Mouse (Mus musculus) kidney, embryonic 14.5 days (tissue): ENCODE results near the gene Josd1. TPM values are rescaled to one million over a fixed set of nuclear protein-coding genes. Genes with fewer than 3 reads are reported as not detected.

Source experiments
- ATAC-seq: fragments of 200-750 bp; cut with Nextera tagmentation; 2 replicates; pipeline ENCODE4 v1.8.0; 2017; ENCODE audit warnings: moderate number of reproducible peaks, mild to moderate bottlenecking, moderate TSS enrichment, moderate library complexity; ENCODE audit not compliant: low FRiP score, low TSS enrichment
- H3K27ac ChIP-seq: fragments of 300-500 bp; sonication (generic); 2 replicates; pipeline ENCODE4 v1.5.1; 2014; ENCODE audit warnings: low read depth, mild to moderate bottlenecking, low read length, moderate library complexity, mixed read lengths
- H3K27me3 ChIP-seq: fragments of 300-500 bp; sonication (generic); 2 replicates; pipeline ENCODE4 v1.6.1; 2014; ENCODE audit warnings: mild to moderate bottlenecking, low read length; ENCODE audit not compliant: control insufficient read depth, insufficient read depth
- H3K36me3 ChIP-seq: fragments of 300-500 bp; sonication (generic); 2 replicates; pipeline ENCODE4 v1.6.1; 2014; ENCODE audit warnings: low read length, mixed read lengths; ENCODE audit not compliant: control insufficient read depth, insufficient read depth
- H3K4me1 ChIP-seq: fragments of 300-500 bp; sonication (generic); 2 replicates; pipeline ENCODE4 v1.6.1; 2014; ENCODE audit warnings: low read length, mixed read lengths; ENCODE audit not compliant: control insufficient read depth, insufficient read depth
- H3K4me2 ChIP-seq: fragments of 300-500 bp; sonication (generic); replicated peaks from 2 replicates; pipeline ENCODE4 v1.6.1; 2014; ENCODE audit warnings: low read depth, mild to moderate bottlenecking, low read length
- H3K4me3 ChIP-seq: fragments of 300-500 bp; sonication (generic); 2 replicates; pipeline ENCODE4 v1.5.1; 2014; ENCODE audit warnings: mild to moderate bottlenecking, low read length
- H3K9ac ChIP-seq: fragments of 300-500 bp; sonication (generic); 2 replicates; pipeline ENCODE4 v1.6.1; 2014; ENCODE audit warnings: low read depth, mild to moderate bottlenecking, low read length, moderate library complexity
- H3K9me3 ChIP-seq: fragments of 300-500 bp; sonication (generic); 2 replicates; pipeline ENCODE4 v1.6.1; 2016; ENCODE audit warnings: low read length; ENCODE audit not compliant: control insufficient read depth
- WGBS: fragments of 180-500 bp; shearing (Covaris S2); extraction: QIAGEN DNeasy Blood & Tissue Kit; methylation state at CpG from one replicate; pipeline ENCODE4 v1.1.7; 2014; 5-methylcytosine and 5-hydroxymethylcytosine counted together
- polyA plus RNA-seq: library from polyadenylated mRNA; unstranded; fragments of >200 nt; fragmentation: Nextera tagmentation; extraction: Ambion mirVana; gene quantifications from 2 replicates; pipeline ENCODE4 v1.2.1, GENCODE M21; 2014

The Josd1 gene
- polyA plus RNA-seq, 1 experiment from 2014 or later, result 13.0 TPM

DNA sequence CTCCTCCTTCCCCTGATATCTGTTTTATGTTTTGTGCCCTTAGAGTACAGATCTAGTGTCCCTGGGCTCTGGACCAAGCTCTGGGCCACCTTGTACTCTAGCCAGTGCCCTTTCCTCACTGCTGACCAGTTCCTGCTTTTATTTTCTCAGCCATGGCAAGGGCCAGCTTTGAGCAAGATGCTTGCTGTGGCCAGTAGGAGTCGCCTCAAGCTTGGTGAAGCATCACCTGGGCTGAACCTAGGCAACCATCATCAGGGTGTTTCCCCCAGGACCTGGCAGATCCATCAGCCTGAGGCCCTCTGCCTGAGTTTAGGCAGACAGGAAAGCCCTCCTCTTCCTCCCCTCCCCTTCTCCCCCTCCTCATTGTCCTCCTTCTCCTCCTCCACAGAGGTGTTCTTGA, 35.7 kb upstream of the Josd1 start:
- WGBS, result 16% methylated on average over 1 of the region's 1 CpGs
- Histone ChIP-seq H3K4me3 (no peak overlapping the region), H3K36me3 (peaks cover 73% of the 10 kb centered on the region), H3K9ac (no peak overlapping the region), H3K4me1 (no peaks in the 10 kb centered on the region), H3K9me3 (no peaks in the 10 kb centered on the region), H3K4me2 (no peak overlapping the region), H3K27me3 (no peaks in the 10 kb centered on the region), H3K27ac (no peak overlapping the region)
- no peak for ATAC-seq

DNA sequence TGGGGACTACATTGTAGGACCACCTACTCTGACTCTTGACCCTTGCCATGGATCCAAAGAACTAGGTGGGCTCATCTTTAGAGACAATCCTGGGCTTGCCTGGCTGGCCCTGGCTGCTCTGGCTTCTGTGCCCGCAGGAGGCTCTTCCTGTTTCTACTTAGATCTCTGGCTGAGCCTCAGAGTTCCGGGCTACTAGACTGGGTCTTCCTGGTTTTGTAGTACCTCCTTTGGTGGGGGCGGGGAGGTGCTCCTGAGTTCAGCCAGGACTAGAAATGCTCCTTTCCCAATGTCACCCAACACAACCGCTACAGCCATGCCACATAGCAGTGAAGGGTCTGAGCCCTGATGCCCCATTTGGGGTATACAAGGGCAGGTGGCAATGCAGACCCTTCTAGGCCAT, 33.1 kb upstream of the Josd1 start:
- WGBS, result 85% methylated on average over 4 of the region's 4 CpGs
- Histone ChIP-seq H3K9me3 (no peaks in the 10 kb centered on the region), H3K4me2 (no peak overlapping the region), H3K27ac (no peak overlapping the region), H3K27me3 (no peaks in the 10 kb centered on the region), H3K36me3 (peaks cover 70% of the 10 kb centered on the region), H3K4me3 (no peak overlapping the region), H3K4me1 (no peaks in the 10 kb centered on the region), H3K9ac (no peak overlapping the region)
- no peak for ATAC-seq

DNA sequence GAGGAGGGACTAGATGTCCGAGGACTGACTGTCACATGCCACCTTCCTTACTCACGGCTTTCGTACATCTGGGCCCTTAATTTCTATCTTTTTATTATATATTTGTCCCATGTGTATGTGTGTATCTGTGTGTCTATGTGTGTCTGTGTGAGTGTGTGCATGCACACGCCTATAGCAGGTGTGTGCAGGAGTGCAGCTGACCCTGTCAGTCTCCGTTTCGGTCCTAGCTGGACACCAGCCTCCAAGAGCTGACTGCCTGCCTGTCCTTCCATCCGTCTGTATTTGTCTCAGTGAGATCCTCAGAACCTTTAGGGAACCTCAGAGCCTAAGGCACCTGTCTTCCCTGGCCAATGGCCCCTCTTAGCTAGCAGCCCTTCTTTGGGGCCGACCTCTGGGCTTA, 32.5 kb upstream of the Josd1 start:
- Histone ChIP-seq H3K4me1 (no peaks in the 10 kb centered on the region), H3K9ac (no peak overlapping the region), H3K9me3 (no peaks in the 10 kb centered on the region), H3K27me3 (no peaks in the 10 kb centered on the region), H3K36me3 (peaks cover 68% of the 10 kb centered on the region), H3K4me3 (no peak overlapping the region), H3K27ac (no peak overlapping the region), H3K4me2 (no peak overlapping the region)
- WGBS, result 92% methylated on average over 8 of the region's 8 CpGs
- ATAC-seq, result no peak

DNA sequence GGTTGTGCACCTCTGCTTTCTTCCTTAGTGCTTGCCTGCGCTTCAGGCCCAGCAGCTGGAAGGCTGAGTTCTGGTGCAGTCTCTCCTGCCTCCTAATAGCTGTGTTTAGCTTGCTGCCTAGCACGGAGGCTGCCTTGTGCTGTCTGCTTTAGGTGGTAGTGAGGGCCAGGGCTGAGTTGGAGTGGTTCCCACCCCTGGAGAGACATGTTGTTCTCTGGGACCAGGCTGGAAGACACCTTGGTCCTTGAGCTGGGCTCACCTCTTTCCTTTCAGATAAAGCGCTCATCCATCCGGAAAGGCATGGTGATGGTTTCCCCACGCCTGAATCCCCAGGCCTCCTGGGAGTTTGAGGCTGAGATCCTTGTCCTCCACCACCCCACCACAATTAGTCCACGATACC, 29.0 kb upstream of the Josd1 start:
- ATAC-seq, result no peak
- no peaks in the 10 kb centered on the region for H3K27me3 ChIP-seq
- H3K4me3 ChIP-seq, result no peak overlapping the region
- H3K9me3 ChIP-seq, result no peaks in the 10 kb centered on the region
- 90% methylated on average over 6 of the region's 6 CpGs for WGBS
- no peak overlapping the region for H3K27ac ChIP-seq
- no peak overlapping the region for H3K4me2 ChIP-seq
- H3K4me1 ChIP-seq, result no peaks in the 10 kb centered on the region
- peaks cover 82% of the 10 kb centered on the region for H3K36me3 ChIP-seq
- no peak overlapping the region for H3K9ac ChIP-seq

DNA sequence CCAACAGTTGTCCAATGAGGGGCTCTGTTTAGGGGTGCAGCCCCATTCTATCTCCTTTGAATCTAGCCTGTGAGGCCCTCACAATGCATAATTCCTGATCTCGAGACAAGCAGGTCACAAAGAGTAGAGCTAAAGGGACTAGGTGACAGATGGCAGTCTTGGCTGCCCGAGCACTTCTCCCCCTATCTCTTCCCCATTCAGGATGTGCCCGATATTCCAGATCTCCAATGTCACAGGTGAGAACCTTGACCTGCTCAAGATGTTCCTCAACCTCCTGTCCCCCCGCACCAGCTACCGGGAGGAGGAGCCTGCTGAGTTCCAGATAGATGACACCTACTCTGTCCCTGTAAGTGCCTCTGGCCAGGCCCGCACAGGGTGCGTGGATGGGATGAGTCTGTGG, 27.9 kb upstream of the Josd1 start:
- no peaks in the 10 kb centered on the region for H3K9me3 ChIP-seq
- no peaks in the 10 kb centered on the region for H3K4me1 ChIP-seq
- H3K9ac ChIP-seq, result no peak overlapping the region
- peaks cover 80% of the 10 kb centered on the region for H3K36me3 ChIP-seq
- no peak overlapping the region for H3K27ac ChIP-seq
- 95% methylated on average over 7 of the region's 7 CpGs for WGBS
- no peak overlapping the region for H3K4me3 ChIP-seq
- H3K4me2 ChIP-seq, result no peak overlapping the region
- no peak for ATAC-seq
- H3K27me3 ChIP-seq, result no peaks in the 10 kb centered on the region

DNA sequence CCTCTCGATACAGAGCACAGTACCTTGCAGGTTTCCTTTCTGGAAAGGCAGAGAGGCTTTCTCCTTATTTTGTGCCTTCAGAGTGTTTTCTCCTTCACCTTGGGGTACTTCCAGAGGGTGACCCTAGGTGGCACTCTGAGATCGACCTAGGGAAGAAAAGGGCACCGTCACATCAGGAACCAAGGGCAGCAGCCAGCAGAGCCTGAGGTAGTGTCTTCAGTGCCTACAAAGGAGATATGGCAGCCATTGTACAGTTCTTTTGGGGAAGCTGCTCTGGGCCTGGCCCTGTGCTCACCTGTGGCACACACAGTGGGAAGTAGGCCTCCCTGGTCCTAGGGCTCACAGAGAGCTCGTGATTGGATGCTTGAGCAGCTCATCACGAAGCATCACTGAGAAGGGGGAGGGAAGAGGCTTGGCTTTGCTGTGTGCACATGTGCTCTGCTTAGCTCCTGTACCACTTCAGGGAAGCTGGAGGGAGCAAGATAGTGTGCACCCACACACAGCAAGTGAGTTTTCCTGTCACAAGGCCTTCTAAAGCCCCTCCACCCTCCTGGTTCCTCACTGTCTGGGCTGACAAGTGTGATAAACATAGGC, 20.6 kb upstream of the Josd1 start:
- H3K9me3 ChIP-seq, result no peaks in the 10 kb centered on the region
- H3K4me2 ChIP-seq, result no peak overlapping the region
- ATAC-seq, result no peak
- WGBS, result 92% methylated on average over 5 of the region's 5 CpGs
- no peak overlapping the region for H3K9ac ChIP-seq
- no peak overlapping the region for H3K27ac ChIP-seq
- H3K36me3 ChIP-seq, result peaks cover 39% of the 10 kb centered on the region
- H3K27me3 ChIP-seq, result no peaks in the 10 kb centered on the region
- H3K4me3 ChIP-seq, result no peak overlapping the region
- no peaks in the 10 kb centered on the region for H3K4me1 ChIP-seq

DNA sequence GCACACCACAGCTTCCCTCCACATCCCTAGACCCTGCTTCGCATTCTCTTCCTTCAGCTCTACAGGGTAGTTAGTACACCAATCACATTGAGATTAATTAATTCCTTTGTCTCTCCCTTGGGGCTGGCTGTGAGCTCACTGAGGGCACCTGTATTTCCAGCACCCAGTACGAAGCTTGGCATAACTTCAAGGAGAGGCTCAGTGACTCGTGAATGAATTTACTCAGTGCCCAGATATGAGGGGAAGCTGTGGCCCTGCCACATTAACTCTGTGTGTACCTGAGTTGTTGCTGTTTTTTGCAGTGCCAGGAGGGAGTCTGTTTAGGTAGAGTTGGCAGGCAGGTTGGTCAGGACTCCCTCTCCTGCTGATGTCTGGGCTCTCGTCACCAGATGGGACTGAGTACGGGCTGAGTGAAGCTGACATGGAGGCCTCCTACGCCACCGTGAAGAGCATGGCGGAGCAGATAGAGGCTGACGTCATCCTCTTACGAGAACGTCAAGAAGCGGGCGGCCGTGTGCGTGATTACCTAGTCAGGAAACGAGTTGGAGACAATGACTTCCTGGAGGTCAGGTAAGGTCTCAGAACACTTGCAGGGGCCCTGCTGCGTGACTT, 19.0 kb upstream of the Josd1 start:
- Histone ChIP-seq H3K36me3 (peaks cover 27% of the 10 kb centered on the region), H3K4me2 (no peak overlapping the region), H3K4me1 (no peaks in the 10 kb centered on the region), H3K4me3 (no peak overlapping the region), H3K27me3 (no peaks in the 10 kb centered on the region), H3K9me3 (no peaks in the 10 kb centered on the region), H3K27ac (no peak overlapping the region), H3K9ac (no peak overlapping the region)
- WGBS, result 82% methylated on average over 17 of the region's 17 CpGs
- ATAC-seq, result no peak

DNA sequence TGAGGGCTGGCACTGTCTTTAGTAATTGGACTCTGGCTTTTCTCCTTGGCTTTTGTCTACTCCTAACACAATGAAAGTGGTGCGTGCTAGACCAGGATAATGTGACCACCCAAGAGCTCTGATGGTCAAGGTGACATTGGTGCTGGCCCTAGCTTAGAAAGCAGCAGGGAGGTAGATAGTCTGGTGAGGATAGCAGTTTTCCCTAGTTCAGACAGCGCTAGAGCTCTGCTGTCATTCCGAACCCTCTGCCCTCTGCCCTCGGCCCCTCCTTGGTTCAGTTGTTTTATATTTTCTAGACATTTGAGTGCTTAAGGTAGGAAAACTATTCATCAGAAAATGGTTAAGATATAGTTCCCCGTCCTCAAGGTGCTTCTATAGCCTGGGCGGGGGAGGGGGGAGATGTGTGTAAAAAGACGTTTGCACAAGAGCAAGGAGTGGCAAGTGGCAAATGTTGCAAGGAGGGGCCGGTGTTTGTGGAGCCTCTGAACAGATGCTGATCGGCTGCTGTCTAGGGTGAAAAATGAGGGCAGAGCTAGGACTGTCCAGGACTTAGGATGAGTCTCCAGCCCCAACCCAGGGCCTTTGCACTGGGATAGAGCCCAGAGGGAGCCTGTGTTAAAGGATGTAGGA, 10.0 kb upstream of the Josd1 start:
- Histone ChIP-seq H3K4me1 (peaks cover 14% of the 10 kb centered on the region), H3K27ac (no peak overlapping the region), H3K4me2 (no peak overlapping the region), H3K27me3 (no peaks in the 10 kb centered on the region), H3K9me3 (no peaks in the 10 kb centered on the region), H3K36me3 (peaks cover 6% of the 10 kb centered on the region; the same call in 1 of the 2 replicates), H3K9ac (no peak overlapping the region), H3K4me3 (no peak overlapping the region)
- no peak for ATAC-seq
- 42% methylated on average over 9 of the region's 9 CpGs for WGBS

DNA sequence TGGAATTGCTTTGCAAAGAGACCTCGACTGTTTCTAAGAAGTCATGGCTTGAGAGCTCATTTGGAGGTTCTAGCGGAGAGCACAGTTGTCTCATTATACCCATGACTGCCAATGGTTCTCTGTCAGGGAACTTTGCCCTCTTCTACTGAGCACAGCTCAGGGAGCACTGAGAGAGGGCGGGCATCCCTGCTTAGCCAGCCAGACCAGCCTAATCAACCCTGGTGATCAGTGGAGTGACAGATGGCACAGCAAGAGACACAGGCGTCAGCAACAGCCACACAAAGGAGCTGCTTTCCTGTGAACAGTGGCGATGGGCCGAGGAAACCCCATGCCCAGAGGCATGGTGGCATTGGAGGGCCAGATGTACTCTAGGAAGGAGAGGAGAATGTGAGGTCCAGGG, 9.3 kb upstream of the Josd1 start:
- Histone ChIP-seq H3K9me3 (no peaks in the 10 kb centered on the region), H3K4me3 (no peak overlapping the region), H3K27me3 (no peaks in the 10 kb centered on the region), H3K36me3 (peaks cover 6% of the 10 kb centered on the region; the same call in 1 of the 2 replicates), H3K4me2 (no peak overlapping the region), H3K27ac (no peak overlapping the region), H3K9ac (no peak overlapping the region), H3K4me1 (peaks cover 17% of the 10 kb centered on the region)
- no peak for ATAC-seq
- WGBS, result 74% methylated on average over 6 of the region's 6 CpGs
